Mouse (Mus musculus) adrenal gland, adult 8-10 months (tissue): ENCODE measurements around the gene Olfr470. TPM values are rescaled to one million over a fixed set of nuclear protein-coding genes. Genes with fewer than 3 reads are reported as not detected.
"Not testable (repeated sequence)": the region's sequence is repeated elsewhere in the genome, so short reads cannot be mapped to it uniquely, and the experiment has no call there.

Experiments
- DNase-seq: peaks from one replicate; pipeline ENCODE4 v3.0.0; 2022
- total RNA-seq, 4 experiments: library from RNA; stranded (reverse); gene quantifications; 2 replicates each; pipeline ENCODE4 v1.2.4; 2022

Gene Olfr470
- total RNA-seq, result not detected

- DNase-seq, result not testable (repeated sequence)
These were observed at the start of gene Olfr470 for GRCm38 (mm10) chr7:107847390-107847789. Gene Olfr470 (minus strand): TSS chr7:107847490.

GRCm38 (mm10) chr7:107841719-107842118, 5.6 kb downstream of the Olfr470 start:
- no peak for DNase-seq

GRCm38 (mm10) chr7:107825441-107825840, 21.8 kb downstream of the Olfr470 start, which contains the start of gene Olfr469:
Gene Olfr469 (minus strand): TSS chr7:107825541.
- DNase-seq, result not testable (repeated sequence)

- not testable (repeated sequence) for DNase-seq
These were observed 23.4 kb downstream of the Olfr470 start for GRCm38 (mm10) chr7:107823867-107824266.

- no peak for DNase-seq
These were observed 27.8 kb downstream of the Olfr470 start for GRCm38 (mm10) chr7:107819442-107819841.

- DNase-seq, result no peak
These were observed 35.3 kb downstream of the Olfr470 start, which contains the start of gene Olfr467 for GRCm38 (mm10) chr7:107811963-107812362. Gene Olfr467 (plus strand): TSS chr7:107812263.

GRCm38 (mm10) chr7:107802138-107802537, 45.2 kb downstream of the Olfr470 start:
- no peak for DNase-seq

GRCm38 (mm10) chr7:107801108-107801507, 46.2 kb downstream of the Olfr470 start, which contains the start of gene Ovch2:
Gene Ovch2 (minus strand): TSS chr7:107801208.
- DNase-seq, result no peak

GRCm38 (mm10) chr7:107796500-107796899, 50.8 kb downstream of the Olfr470 start:
- no peak for DNase-seq

Other genes with a start within 250 kb of the Olfr470 start
- gene 5330417H12Rik, start 222.3 kb downstream of the Olfr470 start, total RNA-seq, result not detected
- gene Cyb5r2, start 89.5 kb downstream of the Olfr470 start, total RNA-seq, result not detected
- gene Ovch2, start 46.3 kb downstream of the Olfr470 start, total RNA-seq, result not detected
- gene Olfr467, start 35.2 kb downstream of the Olfr470 start, total RNA-seq, result not detected
- not detected for gene Olfr469, start 21.9 kb downstream of the Olfr470 start, total RNA-seq
- not detected for gene Olfr472, start 50.4 kb upstream of the Olfr470 start, total RNA-seq
- not detected for gene Olfr473, start 83.0 kb upstream of the Olfr470 start, total RNA-seq
- gene Olfr474, start 107.2 kb upstream of the Olfr470 start, total RNA-seq, result not detected
- gene Olfr476, start 117.3 kb upstream of the Olfr470 start, total RNA-seq, result not detected
- under 1 TPM in 1 of 4 experiments, not detected in 3; 0.12 TPM for gene Olfr477, start 139.2 kb upstream of the Olfr470 start, total RNA-seq
- not detected for gene Olfr478, start 186.5 kb upstream of the Olfr470 start, total RNA-seq
- not detected for gene Olfr479, start 203.2 kb upstream of the Olfr470 start, total RNA-seq
- gene Olfr480, start 219.9 kb upstream of the Olfr470 start, total RNA-seq, result not detected
- gene Olfr481, start 232.4 kb upstream of the Olfr470 start, total RNA-seq, result not detected